Mouse (Mus musculus) embryo, embryonic 11.5 days (tissue): ENCODE data around the gene Mfsd4b4.
"Not testable (repeated sequence)": the region's sequence is repeated elsewhere in the genome, so short reads cannot be mapped to it uniquely, and the experiment has no call there.

Source experiments
- DNase-seq: peaks from one replicate; pipeline ENCODE4 v3.0.0-alpha.2; 2012; ENCODE audit warnings: low read depth, low spot score

Gene Mfsd4b4

DNA sequence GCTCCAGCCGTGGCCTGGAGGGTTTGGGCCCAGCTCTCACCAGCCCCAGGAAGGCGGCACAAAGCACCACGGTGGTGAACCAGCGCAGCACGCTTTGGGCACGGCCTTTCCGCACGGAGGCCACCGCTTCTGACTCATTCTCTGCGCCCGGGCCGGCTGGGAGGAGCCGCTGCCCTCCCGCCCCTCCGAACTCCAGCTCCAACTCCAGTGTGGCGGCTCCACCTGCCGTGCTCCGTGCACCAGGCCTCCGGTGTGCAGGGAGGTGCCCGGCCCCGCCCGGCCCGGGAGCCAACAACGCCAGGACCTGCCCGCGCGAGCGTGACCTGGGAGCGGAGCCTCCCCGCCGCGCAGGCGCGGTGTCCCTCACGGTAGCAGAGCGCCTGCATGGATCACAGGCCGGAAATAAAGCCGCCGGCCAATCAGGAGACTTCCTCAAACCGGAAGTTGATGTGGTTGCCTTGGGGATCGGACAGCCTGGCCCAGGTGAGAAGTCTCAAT is at the start of gene Mfsd4b4:
TSS of gene Mfsd4b4 (minus strand) at position 365 of the 498 bp plus-strand sequence.
- peak; percentile 79 for DNase-seq

DNA sequence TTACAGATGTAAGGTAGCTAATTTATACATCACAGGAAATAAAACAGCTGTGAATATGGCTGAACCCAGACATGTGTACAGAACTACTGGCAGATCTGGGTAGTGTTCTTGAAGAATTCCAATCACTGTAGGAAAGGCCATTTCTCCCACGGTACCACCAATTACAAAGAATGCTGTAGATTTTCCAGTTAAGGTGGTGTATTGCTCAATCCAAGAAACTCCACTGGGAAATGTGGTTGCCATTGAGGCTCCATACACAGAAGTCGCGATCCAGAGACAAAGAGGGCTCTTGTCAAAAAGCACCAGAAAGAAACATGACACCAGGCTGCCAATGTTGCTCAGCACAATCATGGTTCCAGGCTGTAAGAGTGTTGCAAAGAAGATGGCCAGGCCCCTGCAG is 48.2 kb upstream of the Mfsd4b4 start:
- DNase-seq, result not testable (repeated sequence)

DNA sequence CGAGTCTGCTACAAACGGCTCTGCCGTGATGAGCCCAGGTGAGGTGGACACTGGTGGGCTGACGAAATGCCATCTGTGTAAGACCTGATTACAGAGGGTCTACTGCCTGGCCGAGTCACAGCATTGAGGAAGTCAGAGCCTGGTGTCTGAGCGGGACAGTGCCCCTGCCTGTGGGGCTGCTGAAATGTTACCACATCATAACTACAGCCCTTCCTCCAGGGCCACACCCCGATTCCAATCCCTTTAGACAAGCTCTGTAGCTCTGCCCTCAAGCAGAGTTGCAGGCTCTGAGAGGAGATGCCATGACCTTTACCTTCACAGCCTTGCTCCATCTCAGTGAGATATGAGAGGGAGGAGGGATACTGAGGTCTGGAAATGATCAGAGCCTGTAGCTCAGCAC is 37.5 kb upstream of the Mfsd4b4 start:
- no peak for DNase-seq

DNA sequence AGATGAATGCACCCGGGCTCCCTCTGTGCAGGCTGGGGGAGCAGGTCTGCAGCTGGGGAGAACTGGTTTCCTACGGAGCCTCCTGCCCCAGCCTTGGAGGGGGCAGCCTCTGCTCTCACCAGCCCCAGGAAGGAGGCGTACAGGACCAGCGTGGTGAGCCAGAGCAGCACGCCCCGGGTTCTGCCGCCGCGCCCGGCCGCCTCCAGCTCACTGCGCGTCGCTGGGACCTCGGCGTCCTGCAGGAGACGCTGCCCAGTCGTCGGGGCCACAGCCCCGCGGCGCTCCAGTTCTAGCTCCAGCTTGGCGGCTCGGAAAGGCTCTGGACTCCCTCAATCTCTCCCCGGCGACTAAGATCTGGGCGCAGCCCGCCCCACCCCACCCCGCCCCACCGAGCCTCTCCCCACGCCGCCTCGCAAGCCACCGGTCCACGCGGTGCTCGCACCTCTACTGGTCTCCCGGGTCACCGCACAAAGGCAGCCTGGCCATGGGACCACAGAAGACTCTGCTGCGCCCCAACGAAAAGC is 27.6 kb upstream of the Mfsd4b4 start, which contains the start of gene Mfsd4b2:
TSS of gene Mfsd4b2 (minus strand) at position 308 of the 524 bp plus-strand sequence.
- no peak for DNase-seq

DNA sequence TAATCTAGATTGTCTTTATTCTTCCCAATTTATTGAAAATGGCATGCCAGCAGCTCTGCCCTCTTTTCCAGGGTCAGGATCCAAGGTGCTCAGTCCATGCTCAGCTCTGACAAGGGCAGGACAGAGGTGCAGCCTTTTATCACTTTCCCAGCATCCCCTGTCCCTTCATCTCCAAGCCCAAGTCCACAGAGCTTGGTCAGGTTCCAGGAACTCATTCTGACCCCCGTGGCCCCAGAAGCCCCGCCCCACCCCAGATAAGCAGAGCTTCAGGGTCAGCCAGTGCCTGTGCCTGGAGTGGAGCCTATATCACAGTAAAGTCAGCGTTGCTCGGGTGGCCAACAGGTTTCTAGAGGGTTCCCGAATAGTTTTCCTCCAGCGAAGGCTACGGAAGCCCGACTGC is 25.5 kb upstream of the Mfsd4b4 start:
- not testable (repeated sequence) for DNase-seq

GRCm38 (mm10) chr10:39912616-39913015 is 13.6 kb upstream of the Mfsd4b4 start:
- DNase-seq, result no peak

DNA sequence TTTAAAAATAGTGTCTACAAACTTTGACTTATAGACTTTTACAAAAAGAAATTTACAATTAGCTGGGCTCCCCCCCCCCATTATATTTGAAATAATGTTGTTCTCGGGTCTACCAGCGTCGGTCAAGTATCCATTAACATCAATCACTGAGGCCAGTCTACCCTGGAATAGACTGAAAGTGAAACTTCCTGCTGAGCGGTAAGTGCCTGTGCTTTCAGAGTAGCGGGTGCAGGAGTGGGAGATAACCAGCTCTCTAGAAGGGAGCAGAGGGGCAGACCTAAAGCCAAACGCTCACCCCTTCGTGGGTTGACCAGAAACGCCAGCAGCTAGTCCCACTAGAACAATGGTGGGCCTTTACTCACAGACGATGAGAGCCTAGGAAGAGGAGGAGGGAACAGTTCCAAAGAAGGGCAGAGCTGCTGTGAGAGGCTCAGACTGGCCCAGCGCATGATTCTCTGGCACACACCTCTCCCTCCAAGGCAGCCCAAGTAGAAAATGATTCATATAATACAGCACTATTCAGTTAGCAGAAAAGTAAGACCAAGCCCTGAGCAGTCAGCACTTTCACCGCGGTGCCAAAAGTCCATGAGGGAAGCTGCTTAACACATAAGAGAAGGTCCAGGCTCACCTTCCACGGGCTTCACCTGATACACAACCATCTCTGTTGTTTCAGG is 9.9 kb upstream of the Mfsd4b4 start:
- DNase-seq, result no peak

- DNase-seq, result no peak
Measured at GRCm38 (mm10) chr10:39906799-39907658, 8.0 kb upstream of the Mfsd4b4 start.

- no peak for DNase-seq
Measured at GRCm38 (mm10) chr10:39904191-39904590, 5.2 kb upstream of the Mfsd4b4 start.

- no peak for DNase-seq
Measured at GRCm38 (mm10) chr10:39896503-39896902, 2.5 kb downstream of the Mfsd4b4 start.

DNA sequence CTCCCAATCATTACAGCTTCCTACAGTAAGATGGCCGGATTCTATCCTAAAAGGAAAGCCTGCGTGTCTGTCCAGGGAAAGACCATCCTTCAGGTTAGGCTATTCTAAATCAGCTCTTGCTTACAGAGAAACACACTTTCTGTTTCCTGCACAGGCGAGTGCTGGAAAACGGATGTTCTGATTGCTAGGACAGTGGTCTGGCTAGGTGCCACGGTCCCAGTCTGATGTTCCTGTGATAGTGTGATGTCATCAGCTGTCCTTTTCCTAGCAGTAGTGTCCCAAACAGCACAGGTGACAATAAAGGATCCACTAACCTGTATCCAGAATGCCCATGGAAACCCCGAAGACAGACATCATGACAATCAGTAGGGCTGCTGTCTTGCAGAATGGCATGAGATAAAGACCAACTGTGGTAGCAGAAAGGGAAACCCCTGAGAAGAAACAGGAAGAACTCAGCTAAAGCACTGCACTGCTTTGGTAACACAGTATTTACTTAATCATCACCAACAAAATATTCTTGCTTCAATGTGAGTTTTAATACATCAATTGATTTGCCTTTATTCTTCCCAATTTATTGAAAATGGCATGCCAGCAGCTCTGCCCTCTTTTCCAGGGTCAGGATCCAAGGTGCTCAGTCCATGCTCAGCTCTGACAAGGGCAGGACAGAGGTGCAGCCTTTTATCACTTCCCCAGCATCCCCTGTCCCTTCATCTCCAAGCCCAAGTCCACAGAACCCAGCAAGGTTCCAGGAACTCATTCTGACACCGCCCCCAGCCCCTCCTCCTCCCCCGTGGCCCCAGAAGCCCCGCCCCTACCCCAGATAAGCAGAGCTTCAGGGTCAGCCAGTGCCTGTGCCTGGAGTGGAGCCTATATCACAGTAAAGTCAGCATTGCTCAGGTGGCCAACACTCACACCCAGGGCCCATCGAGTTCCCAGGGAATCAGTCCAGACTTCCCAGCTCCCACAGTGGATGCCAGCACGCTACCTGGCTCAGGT is 5.0 kb downstream of the Mfsd4b4 start:
- no peak for DNase-seq

DNA sequence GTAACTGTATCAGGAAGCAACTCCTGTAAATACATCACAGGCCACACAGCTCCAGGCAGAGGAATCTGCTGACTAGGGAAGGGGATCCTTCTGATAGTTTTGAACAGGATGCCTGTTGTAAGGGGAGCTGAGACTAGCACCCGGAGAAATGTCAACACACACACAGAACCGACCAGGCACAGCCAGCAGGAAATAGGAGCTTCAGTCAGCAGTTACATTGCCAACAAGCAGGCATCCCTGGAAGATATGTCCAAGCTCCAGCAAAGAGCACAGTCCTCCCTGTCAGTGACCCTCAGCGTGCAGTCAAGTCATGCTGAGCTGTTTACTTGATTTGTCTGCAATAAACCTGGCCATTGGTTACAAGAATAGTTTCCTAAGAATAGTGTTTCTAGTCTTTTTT is 10.4 kb downstream of the Mfsd4b4 start:
- DNase-seq, result no peak

- no peak for DNase-seq
Measured at GRCm38 (mm10) chr10:39865509-39865908, 33.5 kb downstream of the Mfsd4b4 start.

GRCm38 (mm10) chr10:39842621-39843020 is 56.4 kb downstream of the Mfsd4b4 start:
- no peak for DNase-seq
